Mouse (Mus musculus) bone marrow, adult 2 months (tissue): ENCODE measurements at regions not wholly inside any gene's neighbourhood (a gene's known extent, or its start where the extent isn't known, plus 50 kb on each side); places are given as distances from the start of the nearest gene placed in this dataset.

Experiments
- CTCF ChIP-seq: fragments of 200-500 bp; IDR thresholded peaks from 2 replicates; pipeline ENCODE4 v1.5.1; 2011; ENCODE audit warnings: low read length, control low read depth; ENCODE audit not compliant: control insufficient read depth, insufficient read depth
- POLR2A ChIP-seq: fragments of 200-500 bp; IDR thresholded peaks from 2 replicates; pipeline ENCODE4 v1.6.1; 2011; ENCODE audit warnings: low read depth, mild to moderate bottlenecking, control low read depth, low read length, borderline replicate concordance; ENCODE audit not compliant: control insufficient read depth

DNA sequence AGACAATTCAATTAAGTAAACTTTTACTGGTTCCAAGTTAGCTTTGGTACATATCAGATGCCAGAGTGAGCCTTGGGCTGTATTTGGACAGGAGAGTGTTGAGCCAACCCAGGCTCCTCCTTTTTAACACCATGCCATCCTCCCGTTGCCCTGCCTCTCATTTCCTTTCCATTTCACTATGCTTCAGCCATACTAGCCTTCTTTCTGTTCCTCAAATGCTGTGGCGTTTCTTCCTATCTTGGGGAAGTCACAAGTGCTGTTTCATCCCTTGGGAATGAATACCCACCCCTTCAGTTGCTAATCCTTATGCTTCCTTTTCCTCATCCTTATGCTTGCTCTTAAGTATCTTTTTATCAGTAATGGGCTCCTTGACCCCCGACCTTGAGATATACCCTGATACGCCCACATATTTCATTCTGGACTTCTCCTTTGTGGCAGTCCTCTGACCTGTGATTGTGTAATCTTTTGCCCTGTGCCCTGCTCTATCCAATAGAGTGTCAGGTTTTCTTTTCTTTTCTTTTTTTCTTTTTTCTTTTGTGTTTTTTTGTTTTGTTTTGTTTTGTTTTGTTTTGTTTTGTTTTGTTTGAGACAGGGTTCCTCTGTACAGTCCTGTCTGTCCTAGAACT, 1443.9 kb downstream of the Gsdmc2 start:
- TF ChIP-seq CTCF: no peak
- TF ChIP-seq POLR2A: no peak
